17 mouse cellular contexts compared by ENCODE assay signal in the genomic region with DNA sequence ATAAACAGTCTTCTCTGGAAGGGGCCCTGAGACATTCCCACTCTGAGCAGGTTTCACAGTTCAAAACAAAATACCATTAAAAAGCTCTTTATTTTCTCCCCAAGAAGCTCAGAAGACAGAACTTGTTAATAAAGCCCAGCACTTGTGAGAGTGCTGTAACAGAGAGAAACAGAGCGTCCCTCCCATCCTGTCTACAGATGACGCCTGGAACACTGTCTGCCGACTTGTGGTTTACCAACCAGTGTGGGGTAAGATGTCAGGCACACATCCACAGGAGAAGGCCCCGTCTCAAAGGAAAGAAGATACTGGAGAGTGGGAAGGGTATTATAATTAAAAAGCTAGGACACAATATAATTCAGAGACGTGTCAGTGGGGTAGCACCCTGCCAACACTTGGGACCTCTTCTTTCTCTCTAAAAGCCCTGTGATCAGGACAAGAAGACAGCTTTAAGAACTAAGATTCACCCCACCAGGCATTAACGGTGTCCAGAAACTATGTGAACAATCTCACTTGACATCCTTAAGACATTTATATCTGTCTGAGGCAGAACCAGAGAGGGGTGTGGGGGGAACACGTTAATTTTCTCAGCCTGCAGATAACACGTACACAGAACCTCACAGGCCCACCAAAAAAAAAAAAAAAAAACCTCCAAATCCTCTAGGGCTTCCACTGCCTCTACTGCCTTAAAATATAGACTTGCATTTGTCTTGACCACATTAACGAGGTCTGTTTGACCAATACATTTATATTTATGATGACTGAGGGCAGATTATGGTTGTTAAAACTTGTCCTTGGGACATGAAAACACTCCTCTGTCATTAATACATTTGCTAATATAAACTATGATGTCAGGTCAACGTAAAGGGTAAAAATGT. TPM values are rescaled to one million over a fixed set of nuclear protein-coding genes. Genes with fewer than 3 reads are reported as not detected.
DNase-seq lines count a peak whose midpoint lies in the region; ATAC-seq lines count a peak whose summit lies in the region.
"Had no signal": no experiment of that assay in that cellular context is flagged by ENCODE, and none has a peak within 500 bp of the region (broad histone marks: within the 10 kb centered on the region; RNA-seq: fewer than 3 reads in every experiment).

No protein-coding gene starts in this region.

- H3K36me3 ChIP-seq in kidney, embryonic 16.5 days (ENCODE audit: insufficient read depth, low read length): no peaks in the 10 kb centered on the region
- H3K36me3 ChIP-seq in liver, embryonic 13.5 days: no peaks in the 10 kb centered on the region
- H3K36me3 ChIP-seq in stomach, embryonic 14.5 days (ENCODE audit: control insufficient read depth, insufficient read depth, low read length): no peaks in the 10 kb centered on the region
- no peaks in the 10 kb centered on the region for H3K36me3 ChIP-seq in hindbrain, embryonic 13.5 days
- H3K36me3 ChIP-seq: G1E; hindbrain, embryonic 10.5 days; limb, embryonic 15.5 days had no signal

- WGBS in kidney, embryonic 16.5 days: 54% methylated on average over 10 of the region's 10 CpGs
- WGBS in liver, embryonic 13.5 days (ENCODE audit: insufficient replicate concordance): 20% methylated on average over 10 of the region's 10 CpGs
- 26% methylated on average over 10 of the region's 10 CpGs for WGBS in stomach, embryonic 14.5 days
- 85% methylated on average over 10 of the region's 10 CpGs for WGBS in hindbrain, embryonic 13.5 days

- no peak overlapping the region for H3K4me2 ChIP-seq in kidney, embryonic 16.5 days (replicated peaks; ENCODE audit: low read depth, low read length)
- peak overlapping the region; percentile 19 for H3K4me2 ChIP-seq in liver, embryonic 13.5 days
- H3K4me2 ChIP-seq in stomach, embryonic 14.5 days (replicated peaks; ENCODE audit: low read depth, low read length): no peak overlapping the region
- no peak overlapping the region for H3K4me2 ChIP-seq in hindbrain, embryonic 13.5 days
- H3K4me2 ChIP-seq: forebrain, embryonic 13.5 days; limb, embryonic 15.5 days had no signal

- no peak overlapping the region for H3K27ac ChIP-seq in kidney, embryonic 16.5 days (ENCODE audit: low read length)
- peak overlapping the region; percentile 72 for H3K27ac ChIP-seq in liver, embryonic 13.5 days
- peak overlapping the region; percentile 49; the same call in 1 of the 2 replicates for H3K27ac ChIP-seq in stomach, embryonic 14.5 days (ENCODE audit: low read length)
- no peak overlapping the region for H3K27ac ChIP-seq in hindbrain, embryonic 13.5 days
- H3K27ac ChIP-seq: forebrain, embryonic 13.5 days; hindbrain, embryonic 10.5 days; layer of hippocampus, adult 2 months; limb, embryonic 15.5 days had no signal

- H3K4me3 ChIP-seq in kidney, embryonic 16.5 days (ENCODE audit: low read length): no peak overlapping the region
- H3K4me3 ChIP-seq in liver, embryonic 13.5 days (replicated peaks): no peak overlapping the region
- H3K4me3 ChIP-seq in stomach, embryonic 14.5 days (ENCODE audit: low read depth, low read length): no peak overlapping the region
- H3K4me3 ChIP-seq in hindbrain, embryonic 13.5 days: no peak overlapping the region
- H3K4me3 ChIP-seq: forebrain, embryonic 13.5 days; hindbrain, embryonic 10.5 days; layer of hippocampus, adult 2 months; limb, embryonic 15.5 days had no signal

- H3K27me3 ChIP-seq in kidney, embryonic 16.5 days (ENCODE audit: insufficient read depth, low read length): peaks cover 25% of the 10 kb centered on the region
- H3K27me3 ChIP-seq in liver, embryonic 13.5 days: no peaks in the 10 kb centered on the region
- 0 out of 2 replicates have a peak, but pooled peaks cover under 1% of the 10 kb centered on the region for H3K27me3 ChIP-seq in stomach, embryonic 14.5 days (ENCODE audit: control insufficient read depth, insufficient read depth, low read length)
- no peaks in the 10 kb centered on the region for H3K27me3 ChIP-seq in hindbrain, embryonic 13.5 days

- H3K9me3 ChIP-seq in kidney, embryonic 16.5 days (ENCODE audit: low read length): no peaks in the 10 kb centered on the region
- no peaks in the 10 kb centered on the region for H3K9me3 ChIP-seq in liver, embryonic 13.5 days (replicated peaks)
- H3K9me3 ChIP-seq in stomach, embryonic 14.5 days (ENCODE audit: control insufficient read depth, low read depth, low read length): no peaks in the 10 kb centered on the region
- no peaks in the 10 kb centered on the region for H3K9me3 ChIP-seq in hindbrain, embryonic 13.5 days
- H3K9me3 ChIP-seq: forebrain, embryonic 13.5 days; G1E; hindbrain, embryonic 10.5 days; limb, embryonic 15.5 days had no signal

- no peaks in the 10 kb centered on the region for H3K4me1 ChIP-seq in kidney, embryonic 16.5 days (ENCODE audit: insufficient read depth, low read length)
- H3K4me1 ChIP-seq in liver, embryonic 13.5 days (replicated peaks): peaks cover 47% of the 10 kb centered on the region
- H3K4me1 ChIP-seq in stomach, embryonic 14.5 days (ENCODE audit: control insufficient read depth, insufficient read depth, low read length): peaks cover 24% of the 10 kb centered on the region
- no peaks in the 10 kb centered on the region for H3K4me1 ChIP-seq in hindbrain, embryonic 13.5 days (replicated peaks)
- H3K4me1 ChIP-seq: forebrain, embryonic 13.5 days; limb, embryonic 15.5 days had no signal

- H3K9ac ChIP-seq in kidney, embryonic 16.5 days (replicated peaks; ENCODE audit: low read length): no peak overlapping the region
- no peak overlapping the region for H3K9ac ChIP-seq in liver, embryonic 13.5 days
- no peak overlapping the region for H3K9ac ChIP-seq in stomach, embryonic 14.5 days (replicated peaks; ENCODE audit: low read depth, low read length)
- H3K9ac ChIP-seq in hindbrain, embryonic 13.5 days: no peak overlapping the region
- H3K9ac ChIP-seq: forebrain, embryonic 13.5 days; limb, embryonic 15.5 days had no signal

- peak; percentile 64; the same call in 1 of the 2 replicates for ATAC-seq in kidney, embryonic 16.5 days (ENCODE audit: low FRiP score, low TSS enrichment)
- peak; percentile 89 for ATAC-seq in liver, embryonic 13.5 days (ENCODE audit: low read depth)
- ATAC-seq in stomach, embryonic 14.5 days (ENCODE audit: insufficient number of reproducible peaks, insufficient read depth, low FRiP score, low read depth): peak; percentile 12; the same call in 1 of the 2 replicates
- no peak for ATAC-seq in inflammation-experienced regulatory T-cells, adult 6 months
- no peak for ATAC-seq in hindbrain, embryonic 13.5 days (ENCODE audit: low FRiP score)
- ATAC-seq: forebrain, embryonic 13.5 days had no signal

- no peak for DNase-seq in kidney, adult 8-10 months
- peak; percentile 35 for DNase-seq in c-Kit-positive CD71-positive TER-119-negative erythroid progenitor cells, embryonic 14.5 days (ENCODE audit: low read depth)
- no peak for DNase-seq in liver, embryonic 13.5 days
- DNase-seq in left cerebral cortex, postnatal 36 days (ENCODE audit: low spot score in 2 of 2): no peak
- DNase-seq: cerebellum, adult 2 months; kidney, adult 18-20 months; thymus, adult 18-20 months had no signal

- intact Hi-C loops in left cerebral cortex, postnatal 36 days (cut with DNase I): no loop called here

RNA-seq across cellular contexts. Expression of gene Marc1, which starts 29.6 kb away (rescaled TPM):
- 0.26 and 0.37 TPM in 2 replicates for polyA plus RNA-seq in kidney, embryonic 16.5 days (2015; fragmentation: Nextera tagmentation; extraction: Ambion mirVana)
- 13.4 and 13.8 TPM in 2 replicates for polyA plus RNA-seq in liver, embryonic 13.5 days (2015; fragmentation: Nextera tagmentation; extraction: Ambion mirVana)
- 0.20 TPM in 1 of 2 replicates, not detected in the other for polyA plus RNA-seq in stomach, embryonic 14.5 days (2014; fragmentation: Nextera tagmentation; extraction: Ambion mirVana)
- not detected for polyA plus RNA-seq in inflammation-experienced regulatory T-cells, adult 6 months (2017; shearing (Covaris generic))
- 0.09 and 0.17 TPM in 2 replicates for polyA plus RNA-seq in hindbrain, embryonic 13.5 days (2015; fragmentation: Nextera tagmentation; extraction: Ambion mirVana)
- total RNA-seq in left cerebral cortex, postnatal 36 days (2021): under 1 TPM in 1 of 2 experiments, not detected in 1; 0.18 TPM
- total RNA-seq: G1E had no signal
- polyA plus RNA-seq: cerebellum, adult 2 months; G1E; heart, embryonic 14.5 days; hindbrain, embryonic 10.5 days had no signal

RNA-seq across cellular contexts. Expression of gene Hlx, which starts 49.1 kb away (rescaled TPM):
- 12.8 and 13.2 TPM in 2 replicates for polyA plus RNA-seq in kidney, embryonic 16.5 days (2015; fragmentation: Nextera tagmentation; extraction: Ambion mirVana)
- 8.8 and 9.9 TPM in 2 replicates for polyA plus RNA-seq in liver, embryonic 13.5 days (2015; fragmentation: Nextera tagmentation; extraction: Ambion mirVana)
- polyA plus RNA-seq in stomach, embryonic 14.5 days (2014; fragmentation: Nextera tagmentation; extraction: Ambion mirVana): 10.8 and 12.7 TPM in 2 replicates
- not detected for polyA plus RNA-seq in inflammation-experienced regulatory T-cells, adult 6 months (2017; shearing (Covaris generic))
- polyA plus RNA-seq in hindbrain, embryonic 13.5 days (2015; fragmentation: Nextera tagmentation; extraction: Ambion mirVana): 1.2 and 2.9 TPM in 2 replicates
- 1 to 10 TPM; 1.1 to 1.4 TPM for total RNA-seq in left cerebral cortex, postnatal 36 days (2021)

Comparison
In these comparisons a context has a peak if more than half of its experiments do, and no peak if none do; other contexts are left out.
1. ATAC-seq: peak in kidney, embryonic 16.5 days (single experiment), liver, embryonic 13.5 days (single experiment) and stomach, embryonic 14.5 days (single experiment); none in inflammation-experienced regulatory T-cells, adult 6 months (single experiment) and hindbrain, embryonic 13.5 days (single experiment).
2. H3K27ac ChIP-seq: peak in liver, embryonic 13.5 days (single experiment) and stomach, embryonic 14.5 days (single experiment); none in kidney, embryonic 16.5 days (single experiment) and hindbrain, embryonic 13.5 days (single experiment).
3. RNA of gene Marc1, which starts 29.6 kb away (polyA plus RNA-seq): 13.4 to 13.8 TPM in liver, embryonic 13.5 days; 0.26 to 0.37 TPM in kidney, embryonic 16.5 days, 0.20 TPM in stomach, embryonic 14.5 days, 0.09 to 0.17 TPM in hindbrain, embryonic 13.5 days and not detected in inflammation-experienced regulatory T-cells, adult 6 months; every median in the first group is over 10 times any median in the second.